Mouse (Mus musculus): ENCODE data around the gene Sdhaf1.

The Sdhaf1 gene

DNA sequence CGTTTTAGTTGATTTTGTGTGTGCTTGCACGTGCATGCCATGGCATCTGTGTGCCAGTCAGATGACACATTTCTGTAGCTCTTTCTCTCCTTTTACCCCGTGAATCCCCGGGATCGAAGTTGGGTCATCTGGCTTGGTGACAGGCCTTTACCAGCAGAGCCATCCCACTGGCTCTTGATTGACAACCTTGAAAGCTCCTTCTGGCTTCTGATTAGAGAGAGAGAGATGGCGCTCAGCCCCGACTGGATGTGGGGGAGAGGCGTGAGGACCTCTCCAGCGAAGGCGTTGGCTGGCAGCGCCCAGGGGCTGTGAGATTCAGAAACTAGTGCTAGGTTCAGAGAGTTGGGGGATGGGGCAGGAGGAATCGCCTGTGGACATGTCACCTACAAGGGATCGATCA is 29.9 kb downstream of the Sdhaf1 start:
- no peak for DNase-seq (ENCODE audit: low read depth, low spot score)

DNA sequence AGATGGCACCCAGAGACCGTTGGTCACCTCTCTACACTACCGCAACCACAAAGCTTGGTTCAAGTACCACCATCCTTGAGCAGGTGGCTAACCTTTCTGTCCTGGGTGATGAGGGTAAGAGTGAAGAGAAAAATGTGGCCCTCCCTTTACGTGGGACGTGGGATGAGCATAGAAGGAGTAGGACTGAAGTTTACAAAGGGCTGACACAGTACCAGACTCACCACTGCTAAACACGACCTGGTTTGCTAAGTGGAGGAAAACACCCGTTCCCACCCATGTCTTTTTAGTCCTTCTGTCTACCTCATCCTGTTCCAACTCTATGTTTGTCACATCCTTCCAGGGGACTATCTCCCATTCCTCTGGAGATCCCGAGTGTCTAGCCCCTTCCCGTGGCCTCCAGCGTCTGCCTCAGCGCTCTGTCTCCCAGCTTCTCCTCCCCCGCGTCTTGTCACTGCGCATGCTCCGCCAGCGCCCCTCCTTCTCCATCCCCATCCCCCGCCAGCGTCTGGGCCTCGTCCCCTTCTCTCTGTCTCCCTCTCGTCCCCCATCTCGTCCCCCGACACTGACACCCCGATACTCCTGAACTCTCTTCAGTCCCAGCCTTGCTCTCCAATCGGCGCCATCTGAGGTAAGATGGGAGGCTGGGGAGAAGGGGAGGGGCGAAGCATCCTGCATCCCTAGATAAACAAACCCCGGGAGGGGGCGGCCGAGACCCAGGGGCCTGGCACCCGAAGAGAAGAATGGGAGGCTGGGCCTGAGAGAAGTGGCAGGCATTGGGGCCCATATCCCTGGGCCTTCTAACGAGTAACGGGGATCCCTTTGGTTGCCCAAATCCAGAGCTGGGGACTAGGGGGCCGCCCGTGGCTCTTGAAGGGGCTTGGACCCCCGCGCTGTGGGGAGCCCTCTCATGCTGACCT is 32.2 kb downstream of the Sdhaf1 start, which contains the start of gene Clip3:
Gene Clip3 (plus strand): TSS at position 514 of the 917 bp plus-strand sequence.
- DNase-seq (ENCODE audit: low read depth, low spot score) = peak; percentile 52

DNA sequence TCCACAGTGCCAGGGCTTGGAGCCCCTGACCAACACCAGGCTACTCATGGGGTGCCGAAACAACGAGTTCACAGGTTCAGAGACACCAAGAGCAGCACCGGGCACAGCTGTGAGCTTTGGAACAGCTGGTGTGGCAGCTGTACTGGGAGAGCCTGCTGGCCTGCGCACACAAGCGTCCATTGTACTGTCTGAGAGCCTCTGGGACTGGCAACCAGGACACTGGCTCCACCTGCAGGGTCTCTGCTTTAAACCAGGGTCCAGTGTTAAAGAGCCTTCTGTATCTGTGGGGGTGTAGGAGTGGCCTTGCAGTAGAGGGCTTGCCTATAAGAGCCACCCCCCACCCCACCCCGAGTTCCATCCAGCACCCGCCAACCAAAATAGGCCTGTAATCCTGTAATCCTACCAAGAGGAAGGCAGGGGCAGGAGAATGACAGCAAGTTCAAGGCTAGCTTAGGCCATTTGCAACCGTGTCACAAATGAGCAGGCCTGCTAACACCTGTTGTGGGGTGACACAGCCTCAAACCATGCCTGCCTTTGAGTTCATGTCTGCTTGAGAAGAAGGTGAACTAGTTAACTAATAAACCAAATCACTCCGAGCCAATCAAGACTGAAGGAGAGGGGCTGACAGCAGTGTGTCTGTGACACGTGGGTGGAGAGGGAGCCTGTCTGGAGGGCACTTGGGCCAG is 33.8 kb downstream of the Sdhaf1 start:
- no peak for DNase-seq (ENCODE audit: low read depth, low spot score)

DNA sequence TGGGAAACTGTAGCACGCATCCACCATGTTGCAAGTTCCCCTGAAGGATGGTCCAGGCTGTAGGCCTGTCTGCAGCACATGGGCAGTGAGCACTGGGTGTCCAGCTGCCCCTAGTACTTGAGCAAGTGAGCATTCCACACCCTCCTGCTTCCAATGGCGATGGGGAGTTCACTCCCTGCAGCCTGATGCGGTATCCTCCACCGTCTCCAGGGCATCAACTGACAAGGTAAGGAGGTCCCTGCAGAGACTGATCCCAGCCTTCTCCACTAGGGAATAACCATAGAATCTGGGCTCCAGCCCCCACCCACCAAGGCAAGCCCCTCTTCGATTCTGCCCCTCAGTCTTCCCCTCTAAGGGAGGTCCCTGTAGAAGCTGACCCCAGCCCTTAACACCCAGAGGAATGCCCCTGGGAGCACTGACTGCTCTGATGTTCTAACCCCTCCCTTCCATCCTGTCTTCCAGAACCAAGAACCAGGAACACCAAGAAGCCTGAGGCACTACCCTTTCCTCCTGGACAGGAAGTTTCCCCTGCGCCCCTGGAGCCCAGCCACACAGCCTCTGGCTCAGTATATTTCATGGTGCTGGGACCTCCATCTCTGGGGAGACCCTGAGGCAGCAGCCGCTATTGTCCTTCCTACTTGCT is 34.5 kb downstream of the Sdhaf1 start:
- DNase-seq (ENCODE audit: low read depth, low spot score) = no peak

DNA sequence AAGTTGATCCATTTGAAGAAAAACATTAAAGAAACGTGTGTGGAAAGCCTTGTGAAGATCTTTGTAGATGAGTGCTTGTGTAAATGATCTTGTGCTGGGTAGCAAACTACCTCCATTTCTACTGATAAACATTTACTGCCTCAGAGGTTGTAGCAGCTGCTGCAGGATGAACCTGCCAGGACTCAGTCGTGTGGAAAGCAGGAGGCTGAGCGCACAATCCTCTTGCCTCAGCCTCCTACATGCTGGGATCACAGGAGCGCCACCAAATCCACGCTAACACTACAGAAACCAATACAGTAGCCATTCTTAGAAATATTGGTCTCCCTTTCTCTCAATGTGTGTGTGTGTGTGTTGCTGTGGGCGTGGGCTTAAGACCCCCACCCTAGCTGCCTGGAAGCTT is 35.6 kb downstream of the Sdhaf1 start:
- no peak for DNase-seq (ENCODE audit: low read depth, low spot score)

DNA sequence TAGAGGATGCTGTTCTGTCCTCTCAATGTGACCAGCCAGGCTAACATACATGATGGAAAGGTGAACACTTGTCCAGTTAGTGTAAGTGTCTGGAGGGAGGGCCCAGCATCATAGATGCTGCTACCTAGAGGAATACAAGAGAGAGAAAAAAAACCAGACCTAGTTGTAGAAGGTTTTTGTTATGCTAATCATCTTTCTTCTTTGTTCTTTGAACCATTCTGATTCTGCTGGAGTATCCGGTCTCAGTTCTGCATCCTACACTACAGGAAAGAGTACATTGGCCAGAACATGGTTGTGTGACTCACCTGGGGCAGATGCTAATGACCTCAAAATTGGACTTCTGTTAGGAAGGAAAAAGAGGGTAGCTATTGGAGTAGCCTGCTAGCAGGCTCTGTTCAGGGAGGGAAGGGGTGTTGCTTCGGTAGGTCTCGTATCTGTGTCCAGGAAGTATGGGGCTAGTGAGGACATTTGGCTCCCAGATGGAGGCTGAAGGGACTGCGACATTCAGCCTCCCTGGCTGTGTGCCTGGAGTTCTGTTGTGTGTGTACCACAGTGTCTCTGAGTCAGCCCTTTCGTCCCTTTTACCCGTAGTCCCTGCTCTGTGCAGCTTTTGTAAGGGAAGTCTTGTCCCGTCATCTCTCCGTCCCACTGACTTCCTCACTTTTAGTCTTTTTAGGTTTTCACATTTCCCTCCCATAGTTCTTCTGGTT is 36.8 kb downstream of the Sdhaf1 start:
- no peak for DNase-seq (ENCODE audit: low read depth, low spot score)

DNA sequence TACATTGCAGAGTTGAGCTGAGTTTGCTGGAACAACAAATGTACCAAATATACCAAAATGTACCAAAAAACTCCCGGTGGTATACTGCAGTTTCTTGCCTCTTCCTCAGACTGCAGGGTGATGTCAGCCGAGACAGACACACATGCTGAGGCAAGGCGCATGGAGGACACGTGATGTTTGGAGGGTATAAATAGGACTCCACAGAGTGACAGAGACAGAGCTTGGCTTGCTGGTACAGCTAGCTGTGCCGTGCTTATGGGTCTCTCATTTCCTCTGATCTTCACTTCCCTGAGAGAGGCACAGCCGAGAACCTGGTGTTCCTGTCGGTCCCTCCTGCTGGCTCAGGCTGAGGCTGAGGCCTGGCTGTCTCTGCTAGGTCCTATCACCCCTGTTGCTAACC is 41.0 kb downstream of the Sdhaf1 start:
- DNase-seq (ENCODE audit: low read depth, low spot score) = peak; percentile 68

DNA sequence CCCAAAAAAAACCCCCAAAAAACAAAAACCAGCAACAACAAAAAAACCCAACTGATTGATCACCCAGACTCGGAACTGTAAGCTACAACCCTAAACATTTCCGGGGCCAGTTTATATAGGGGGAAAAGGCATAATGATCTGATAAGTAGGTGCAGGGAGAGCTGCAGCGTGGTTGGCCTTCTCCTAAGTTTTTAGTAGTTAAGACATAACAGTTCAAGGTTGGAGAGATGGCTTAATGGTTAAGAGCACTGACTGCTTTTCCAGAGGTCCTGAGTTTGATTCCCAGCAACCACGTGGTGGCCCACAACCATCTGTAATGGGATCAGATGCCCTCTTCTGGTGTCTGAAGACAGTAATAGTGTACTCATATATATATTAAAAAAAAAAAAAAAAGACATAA is 42.2 kb downstream of the Sdhaf1 start:
- DNase-seq (ENCODE audit: low read depth, low spot score) = no peak

DNA sequence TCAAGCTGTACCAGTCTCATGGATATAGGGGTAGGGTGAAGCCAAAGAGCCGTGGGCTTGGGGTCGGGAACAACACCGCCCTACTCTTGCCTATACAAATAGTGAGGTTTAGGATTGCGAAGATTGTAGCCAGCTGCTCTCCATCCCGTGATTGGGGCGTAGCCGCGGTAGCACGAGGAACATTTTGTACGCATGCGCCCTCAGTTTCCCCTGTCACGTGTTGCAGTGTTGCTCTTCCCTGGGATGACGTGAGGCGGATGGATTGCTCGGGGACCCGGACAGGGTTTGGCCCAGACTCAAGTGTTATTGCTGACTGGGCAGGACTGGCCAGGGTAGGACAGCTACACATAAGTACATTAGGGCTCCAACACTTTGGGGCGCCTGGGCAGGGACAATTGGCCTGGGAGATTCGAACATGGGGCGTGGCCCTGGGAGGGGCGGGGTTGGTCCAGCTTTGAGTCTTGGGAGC is 43.0 kb downstream of the Sdhaf1 start:
- peak; percentile 93 for DNase-seq (ENCODE audit: low read depth, low spot score)

DNA sequence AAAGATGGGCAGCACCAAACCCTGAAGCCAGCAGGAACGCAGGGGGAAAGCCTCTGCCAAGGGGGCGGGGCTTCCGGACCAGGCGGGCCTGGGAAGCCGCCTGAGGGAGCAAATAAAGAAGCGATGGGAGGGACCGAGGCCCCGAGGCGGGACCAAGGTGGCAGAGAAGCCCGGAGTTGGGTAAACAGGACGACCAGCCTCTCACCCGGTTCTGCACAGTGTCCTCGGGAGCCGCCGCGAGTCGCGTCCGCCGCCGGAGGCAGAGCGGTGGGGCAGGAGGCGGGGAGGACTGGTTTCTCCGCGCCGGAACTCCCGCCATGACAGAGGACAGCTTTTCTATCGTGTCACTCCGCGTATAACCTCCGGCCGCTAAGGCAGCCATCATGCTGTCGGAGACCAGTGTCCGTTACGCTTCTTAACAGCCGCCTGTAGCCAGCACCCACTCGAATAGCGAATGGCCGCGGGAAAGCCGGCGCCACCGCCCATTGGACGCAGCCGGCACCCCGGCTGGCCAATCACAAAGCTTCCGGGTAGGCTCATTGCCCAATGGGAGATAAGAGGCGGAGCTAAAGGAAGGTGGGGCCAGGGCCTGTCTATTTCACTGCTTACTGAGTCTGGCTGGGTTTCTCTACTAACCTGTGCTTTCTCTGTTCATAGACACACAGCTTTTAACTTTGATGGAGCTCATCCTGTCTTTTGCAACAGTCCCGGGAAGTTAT is 43.6 kb downstream of the Sdhaf1 start, which contains the start of the genes Thap8 and Wdr62:
Gene Thap8 (plus strand): TSS at position 144 of the 719 bp plus-strand sequence.
Gene Wdr62 (minus strand): TSS at position 469 of the 719 bp plus-strand sequence.
- DNase-seq (ENCODE audit: low read depth, low spot score) = peak; percentile 93

DNA sequence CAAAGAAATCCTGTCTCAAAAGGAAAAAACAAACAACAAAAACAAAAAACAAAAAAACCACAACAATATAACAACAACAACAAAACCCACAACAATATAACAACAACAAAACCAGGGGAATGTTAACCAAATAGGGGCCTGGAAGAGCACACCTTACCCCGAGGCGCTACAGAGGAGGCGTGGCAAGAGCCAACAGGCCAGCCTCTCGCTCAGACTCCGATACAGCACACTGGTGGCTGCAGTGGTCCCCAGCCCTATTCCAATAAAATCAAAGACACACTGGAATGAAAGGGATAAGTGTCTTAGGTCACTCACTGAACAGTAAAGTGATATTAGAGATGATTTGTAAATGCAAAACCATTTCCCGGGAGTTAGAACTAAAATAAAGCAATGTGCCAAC is 44.2 kb downstream of the Sdhaf1 start:
- no peak for DNase-seq (ENCODE audit: low read depth, low spot score)

DNA sequence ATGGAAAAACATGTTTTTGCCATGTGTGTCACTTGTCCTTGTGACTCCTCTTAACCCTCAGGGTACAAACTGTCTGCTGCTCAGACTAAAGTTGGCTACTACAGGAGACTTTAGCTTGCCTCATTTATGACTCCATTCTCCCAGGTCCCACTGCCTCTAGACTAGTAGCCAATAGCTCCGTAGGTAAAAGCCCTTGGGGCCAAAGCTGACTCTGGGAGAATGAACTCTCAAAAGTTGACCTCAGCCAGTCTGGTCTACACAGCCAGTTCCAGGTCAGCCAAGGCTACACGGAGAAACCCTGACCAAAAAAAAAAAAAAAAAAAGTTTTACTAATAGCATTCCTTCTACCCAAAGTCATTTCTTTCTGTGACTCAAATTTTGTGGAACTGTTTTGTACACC is 44.8 kb downstream of the Sdhaf1 start:
- DNase-seq (ENCODE audit: low read depth, low spot score) = no peak

DNA sequence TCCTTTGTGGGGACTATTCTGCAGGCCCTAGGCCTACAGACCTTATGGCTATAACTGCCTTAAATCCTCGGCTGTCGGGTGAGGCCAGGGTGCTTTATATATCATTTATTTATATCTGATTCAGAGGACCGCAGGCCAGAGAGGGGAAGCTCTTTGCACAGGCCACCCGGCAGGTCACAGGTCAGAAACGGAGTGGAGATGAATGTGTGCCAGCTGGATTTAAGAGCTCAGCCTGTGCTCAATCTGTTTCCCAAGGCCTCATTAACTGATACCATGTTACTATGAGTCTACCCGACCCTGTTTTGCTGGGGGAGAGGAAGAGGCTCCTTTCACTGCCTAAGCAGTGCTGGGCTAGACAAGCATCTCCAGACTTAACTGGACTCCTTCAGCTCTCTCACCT is 49.3 kb downstream of the Sdhaf1 start:
- DNase-seq (ENCODE audit: low read depth, low spot score) = no peak

Data from skeletal muscle tissue, adult 2 months (tissue).